Mouse (Mus musculus) stomach, postnatal 0 days (tissue): ENCODE results near the gene Gm4871.

Experiments
- CTCF ChIP-seq: IDR thresholded peaks from 2 replicates; pipeline ENCODE4 v1.5.1; 2016; ENCODE audit warnings: antibody characterized with exemption, low read depth, mild to moderate bottlenecking, moderate library complexity
- EP300 ChIP-seq: optimal IDR thresholded peaks from 2 replicates; pipeline ENCODE3; 2016; ENCODE audit warnings: antibody characterized with exemption

GRCm38 (mm10) chr5:144990481-144990880 is 42.1 kb downstream of the Gm4871 start:
- no peak for TF ChIP-seq CTCF
- TF ChIP-seq EP300: no peak
